Mouse (Mus musculus): ENCODE measurements around the gene Olfr699. TPM values are rescaled to one million over a fixed set of nuclear protein-coding genes. Genes with fewer than 3 reads are reported as not detected.

The Olfr699 gene
- polyA plus RNA-seq, 1 experiment from 2014 or later: not detected

Other genes starting within 250 kb of the Olfr699 start
- gene Olfr693, start 112.6 kb downstream of the Olfr699 start, polyA plus RNA-seq (2015; fragmentation: Nextera tagmentation; extraction: Ambion mirVana): 0.05 TPM in 1 of 2 replicates, not detected in the other
- gene Olfr694, start 101.4 kb downstream of the Olfr699 start, polyA plus RNA-seq (2015; fragmentation: Nextera tagmentation; extraction: Ambion mirVana): not detected in 2 replicates
- gene Olfr695, start 76.8 kb downstream of the Olfr699 start, polyA plus RNA-seq (2015; fragmentation: Nextera tagmentation; extraction: Ambion mirVana): not detected in 2 replicates
- gene Olfr697, start 50.8 kb downstream of the Olfr699 start, polyA plus RNA-seq (2015; fragmentation: Nextera tagmentation; extraction: Ambion mirVana): not detected in 2 replicates
- gene Olfr698, start 37.8 kb downstream of the Olfr699 start, polyA plus RNA-seq (2015; fragmentation: Nextera tagmentation; extraction: Ambion mirVana): not detected in 2 replicates
- gene Olfr700, start 15.6 kb upstream of the Olfr699 start, polyA plus RNA-seq (2015; fragmentation: Nextera tagmentation; extraction: Ambion mirVana): not detected in 2 replicates
- gene Olfr701, start 20.9 kb upstream of the Olfr699 start, polyA plus RNA-seq (2015; fragmentation: Nextera tagmentation; extraction: Ambion mirVana): not detected in 2 replicates
- not detected in 2 replicates for gene Olfr702, start 40.7 kb upstream of the Olfr699 start, polyA plus RNA-seq (2015; fragmentation: Nextera tagmentation; extraction: Ambion mirVana)
- not detected in 2 replicates for gene Olfr703, start 50.2 kb upstream of the Olfr699 start, polyA plus RNA-seq (2015; fragmentation: Nextera tagmentation; extraction: Ambion mirVana)
- gene Olfr704, start 70.0 kb upstream of the Olfr699 start, polyA plus RNA-seq (2015; fragmentation: Nextera tagmentation; extraction: Ambion mirVana): not detected in 2 replicates
- not detected in 2 replicates for gene Olfr705, start 83.7 kb upstream of the Olfr699 start, polyA plus RNA-seq (2015; fragmentation: Nextera tagmentation; extraction: Ambion mirVana)
- gene Olfr706, start 95.0 kb upstream of the Olfr699 start, polyA plus RNA-seq (2015; fragmentation: Nextera tagmentation; extraction: Ambion mirVana): not detected in 2 replicates
- gene Olfr707, start 108.0 kb upstream of the Olfr699 start, polyA plus RNA-seq (2015; fragmentation: Nextera tagmentation; extraction: Ambion mirVana): not detected in 2 replicates
- gene Olfr1532-ps1, start 114.8 kb upstream of the Olfr699 start, polyA plus RNA-seq (2015; fragmentation: Nextera tagmentation; extraction: Ambion mirVana): not detected in 2 replicates
- not detected in 2 replicates for gene Olfr709-ps1, start 139.0 kb upstream of the Olfr699 start, polyA plus RNA-seq (2015; fragmentation: Nextera tagmentation; extraction: Ambion mirVana)
- not detected in 2 replicates for gene Olfr710, start 155.1 kb upstream of the Olfr699 start, polyA plus RNA-seq (2015; fragmentation: Nextera tagmentation; extraction: Ambion mirVana)
- not detected in 2 replicates for gene Olfr6, start 170.7 kb upstream of the Olfr699 start, polyA plus RNA-seq (2015; fragmentation: Nextera tagmentation; extraction: Ambion mirVana)
- gene Olfr711, start 182.3 kb upstream of the Olfr699 start, polyA plus RNA-seq (2015; fragmentation: Nextera tagmentation; extraction: Ambion mirVana): not detected in 2 replicates
- not detected in 2 replicates for gene Olfr2, start 212.9 kb upstream of the Olfr699 start, polyA plus RNA-seq (2015; fragmentation: Nextera tagmentation; extraction: Ambion mirVana)
- not detected in 2 replicates for gene Olfr713, start 238.0 kb upstream of the Olfr699 start, polyA plus RNA-seq (2015; fragmentation: Nextera tagmentation; extraction: Ambion mirVana)

All from hindbrain, embryonic 15.5 days (tissue).